Mouse (Mus musculus) kidney, postnatal 36 days (tissue): ENCODE results near the gene Ecpas.

Experiments
- DNase-seq, 2 experiments: peaks; one replicate each; pipeline ENCODE4 v3.0.0; 2021 to 2022; ENCODE audit warnings: mixed read lengths in 2 of 2

Gene Ecpas

DNA sequence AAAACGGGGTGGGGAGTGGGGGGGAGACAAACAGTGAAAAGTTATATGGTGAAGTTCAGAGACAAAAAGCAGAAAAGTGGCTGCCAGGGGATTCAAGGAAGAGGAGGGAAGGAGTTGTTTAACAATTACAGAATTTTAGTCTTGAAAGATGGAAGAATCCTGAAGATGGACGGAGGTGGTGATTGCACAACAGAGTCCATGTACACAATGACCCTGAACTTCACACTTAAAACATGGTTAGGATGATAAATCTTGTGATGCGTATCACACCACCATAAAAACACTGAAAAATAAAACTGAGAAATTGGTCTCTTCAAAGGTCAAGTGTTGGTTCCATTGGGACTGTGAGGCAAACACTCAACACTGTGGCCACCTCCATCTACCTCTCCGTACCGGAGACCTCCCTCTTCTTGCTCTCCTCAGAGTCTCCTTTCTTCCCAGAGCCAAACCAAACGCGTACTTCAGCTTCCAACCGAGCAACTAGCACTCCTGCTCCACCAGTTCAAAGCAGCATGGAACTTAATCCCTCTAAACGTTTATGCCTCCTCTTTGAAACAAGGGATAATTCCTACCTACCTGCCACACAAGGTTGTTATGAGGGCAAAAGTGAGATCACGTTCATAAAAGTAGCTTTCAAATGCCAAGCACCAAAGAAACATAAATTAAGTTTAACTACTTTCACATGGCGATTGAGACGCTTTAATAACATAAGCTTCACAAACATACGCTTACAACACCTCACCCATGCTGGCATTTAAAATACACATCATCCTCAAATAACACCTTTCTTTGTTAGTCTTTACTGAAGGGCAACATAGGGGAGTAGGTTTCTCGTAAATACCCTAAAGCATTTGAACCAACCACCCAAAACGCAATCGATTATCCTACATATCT lies 2.1 kb downstream of the Ecpas start:
- no peak for DNase-seq

- no peak for DNase-seq
Measured at GRCm38 (mm10) chr4:58907453-58907852, 5.1 kb downstream of the Ecpas start.

DNA sequence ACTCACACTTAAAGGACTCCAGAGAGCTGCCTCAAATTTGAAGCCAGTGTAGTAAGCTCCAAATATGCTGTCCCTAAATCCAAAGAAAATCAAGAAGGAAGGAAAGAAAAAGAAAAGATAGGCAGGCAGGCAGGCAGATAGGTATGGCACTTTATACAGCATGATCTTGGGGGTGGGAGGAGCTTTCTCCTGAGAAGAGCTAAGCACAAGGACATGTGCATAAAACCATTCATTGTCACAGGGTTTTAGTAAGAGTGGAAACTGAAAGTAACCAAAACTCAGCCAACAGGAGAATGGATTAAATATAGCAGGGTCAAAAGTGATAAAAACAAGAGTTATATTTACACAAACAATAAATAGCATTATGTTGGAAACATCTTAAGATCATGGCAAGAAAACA lies 14.2 kb downstream of the Ecpas start:
- peak; percentile 8 to 9 for DNase-seq

- peak; percentile 10 to 16 for DNase-seq
Measured at GRCm38 (mm10) chr4:58897436-58897835, 15.1 kb downstream of the Ecpas start.

DNA sequence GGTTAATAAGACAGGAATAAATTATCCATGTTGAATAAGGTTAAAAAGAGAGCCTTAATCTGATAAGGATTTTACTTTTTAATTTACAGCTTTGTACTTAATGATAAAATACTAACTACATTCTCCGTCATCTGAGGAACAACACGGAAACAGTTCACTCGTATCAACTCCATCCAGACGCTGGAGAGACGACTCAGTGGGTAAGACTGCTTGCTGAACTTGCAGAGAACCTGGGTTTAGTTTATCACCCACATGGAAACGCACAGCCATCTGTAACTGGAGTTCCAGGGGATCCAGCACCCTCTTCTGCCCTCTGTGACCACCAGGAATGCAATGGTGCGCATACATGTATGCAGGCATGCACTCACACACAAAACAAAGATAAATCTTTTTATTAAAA lies 18.1 kb downstream of the Ecpas start:
- DNase-seq: no peak

GRCm38 (mm10) chr4:58890035-58890782 lies 22.3 kb downstream of the Ecpas start:
- DNase-seq: no peak

DNA sequence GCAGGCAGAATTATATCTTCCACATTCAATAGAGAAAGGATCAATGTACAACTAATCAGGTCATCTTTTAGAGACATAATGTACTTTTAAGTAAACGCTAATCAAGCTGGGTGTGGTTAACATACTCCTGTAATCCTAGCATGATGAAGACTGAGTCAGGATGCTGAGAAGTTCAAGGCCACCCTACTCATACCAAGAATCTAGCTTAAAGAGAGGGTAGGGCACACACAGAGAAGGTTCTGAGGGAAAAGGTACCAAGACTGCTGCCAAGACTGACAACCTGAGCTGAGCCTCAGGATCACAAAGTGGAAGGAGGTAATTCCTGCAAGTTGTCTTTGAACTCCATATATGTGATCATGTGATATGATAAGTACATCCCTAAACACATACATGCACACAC lies 24.0 kb downstream of the Ecpas start:
- no peak for DNase-seq

DNA sequence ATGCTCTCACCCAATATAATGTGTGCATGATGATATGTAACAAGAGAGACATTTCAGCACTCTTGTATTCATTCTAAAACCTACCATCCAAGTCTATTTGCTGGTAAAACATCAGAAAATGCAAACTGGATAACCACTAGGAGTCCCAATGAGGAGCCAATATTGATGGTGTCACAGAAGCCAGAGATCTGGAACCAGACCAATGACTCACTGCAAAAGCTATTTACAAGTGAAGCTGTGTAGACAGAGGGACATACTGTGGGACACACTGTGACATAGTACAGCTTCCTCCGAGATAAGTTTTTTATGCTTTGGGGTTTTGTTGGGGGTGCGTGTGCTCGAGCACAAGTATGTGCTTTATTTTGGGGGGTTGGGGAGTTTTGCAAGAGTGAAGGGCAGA lies 24.9 kb downstream of the Ecpas start:
- DNase-seq: no peak

- DNase-seq: no peak
Measured at GRCm38 (mm10) chr4:58886778-58887177, 25.8 kb downstream of the Ecpas start.

GRCm38 (mm10) chr4:58885341-58885740 lies 27.2 kb downstream of the Ecpas start:
- DNase-seq: no peak

DNA sequence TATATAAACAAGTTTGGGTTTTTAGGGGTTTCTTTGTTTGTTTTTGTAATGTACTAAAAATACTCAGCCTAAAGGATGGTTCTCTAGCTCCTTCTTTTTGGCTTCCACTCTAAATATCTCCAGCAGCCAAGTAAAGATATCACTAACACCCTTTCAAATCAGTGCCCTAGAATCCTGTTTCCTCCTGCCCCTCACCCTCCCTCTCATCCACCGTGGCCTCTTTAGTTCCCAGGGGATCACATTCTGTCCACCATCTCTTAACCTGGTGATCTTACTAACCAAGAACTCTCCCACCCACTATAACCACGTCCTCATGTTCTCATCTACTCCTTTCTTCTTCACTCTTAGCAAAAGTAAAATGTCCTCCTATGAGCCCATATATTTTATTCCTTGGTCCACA lies 28.7 kb downstream of the Ecpas start:
- no peak for DNase-seq

DNA sequence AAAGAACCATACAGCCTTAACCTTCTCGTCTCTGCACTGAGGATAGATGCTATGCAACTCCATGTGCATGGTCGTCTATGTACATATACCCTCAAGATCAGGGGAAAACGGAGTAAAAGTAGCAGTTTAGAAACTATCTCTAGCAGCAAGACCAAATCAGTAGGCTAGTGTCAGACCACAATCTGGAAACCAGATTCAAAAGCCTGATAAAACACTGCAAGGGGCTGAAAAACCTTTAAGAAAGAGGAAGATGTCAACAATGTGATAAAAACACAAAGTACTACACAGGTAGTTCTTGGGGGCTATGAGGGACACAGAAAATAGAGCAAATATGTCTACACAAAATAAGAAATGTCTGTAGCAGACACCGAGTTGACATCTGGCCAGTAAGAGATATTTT lies 38.2 kb downstream of the Ecpas start:
- no peak for DNase-seq

DNA sequence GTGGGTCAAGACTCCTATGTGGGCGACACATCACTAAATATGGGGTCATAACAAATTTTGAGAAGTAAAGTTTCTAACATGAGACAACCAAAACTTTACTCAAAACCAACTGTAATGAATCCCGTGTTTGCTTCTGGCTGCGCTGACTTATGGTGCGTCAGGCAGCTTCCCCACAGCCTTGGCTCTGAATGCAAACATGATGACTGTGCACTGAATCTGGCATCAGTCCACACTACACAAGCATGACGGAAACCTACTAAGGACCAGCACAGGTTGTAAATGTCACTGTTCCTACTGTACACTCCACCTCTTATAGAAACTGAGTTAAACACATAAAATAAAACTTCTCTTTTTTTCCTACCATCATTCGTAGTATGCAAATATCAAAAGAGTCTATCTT lies 45.3 kb downstream of the Ecpas start:
- peak; percentile 15 to 37 for DNase-seq

DNA sequence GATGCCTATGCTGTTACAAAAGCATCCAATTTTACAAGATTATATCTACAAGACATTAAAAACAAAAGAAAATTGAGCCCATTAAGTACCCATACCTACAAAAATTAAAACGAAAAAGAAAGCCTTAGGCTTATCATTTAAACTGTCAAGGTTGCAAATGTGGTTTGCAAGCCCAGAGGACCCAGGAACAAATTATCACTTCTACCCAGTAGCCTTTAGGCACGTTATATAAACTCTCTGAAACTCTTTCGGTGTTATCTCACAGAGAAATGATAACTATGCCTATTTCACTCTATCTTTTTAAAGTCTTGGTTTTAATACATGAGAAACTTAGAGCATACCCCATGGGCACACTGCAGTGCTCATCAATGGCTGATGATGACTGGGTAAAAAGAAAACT lies 79.6 kb downstream of the Ecpas start:
- DNase-seq: no peak

GRCm38 (mm10) chr4:58825921-58826320 lies 86.6 kb downstream of the Ecpas start:
- DNase-seq: peak in 1 of 2 experiments; percentile 31

- no peak for DNase-seq
Measured at GRCm38 (mm10) chr4:58787616-58788015, 124.9 kb downstream of the Ecpas start, which contains the start of gene Olfr267. Gene Olfr267 (minus strand): TSS chr4:58787716.

DNA sequence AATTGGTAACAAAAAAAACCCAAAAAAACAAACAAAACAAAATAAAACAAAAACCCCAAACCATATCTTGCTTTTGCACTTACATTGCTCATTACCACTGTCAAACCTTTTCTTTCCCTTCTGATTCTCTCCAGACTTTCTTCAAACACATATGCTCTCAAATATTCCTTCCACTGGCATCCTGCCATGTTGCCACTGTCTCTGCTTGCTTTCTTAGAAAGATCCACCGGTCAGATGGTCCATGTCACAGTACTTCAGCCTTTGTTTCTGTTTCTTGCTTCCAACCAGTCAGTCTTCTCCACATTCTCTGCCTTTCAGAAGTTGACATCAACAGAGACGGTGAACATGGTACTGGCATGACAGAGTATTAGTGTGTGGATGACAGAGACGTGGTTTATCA lies 125.9 kb downstream of the Ecpas start:
- no peak for DNase-seq

DNA sequence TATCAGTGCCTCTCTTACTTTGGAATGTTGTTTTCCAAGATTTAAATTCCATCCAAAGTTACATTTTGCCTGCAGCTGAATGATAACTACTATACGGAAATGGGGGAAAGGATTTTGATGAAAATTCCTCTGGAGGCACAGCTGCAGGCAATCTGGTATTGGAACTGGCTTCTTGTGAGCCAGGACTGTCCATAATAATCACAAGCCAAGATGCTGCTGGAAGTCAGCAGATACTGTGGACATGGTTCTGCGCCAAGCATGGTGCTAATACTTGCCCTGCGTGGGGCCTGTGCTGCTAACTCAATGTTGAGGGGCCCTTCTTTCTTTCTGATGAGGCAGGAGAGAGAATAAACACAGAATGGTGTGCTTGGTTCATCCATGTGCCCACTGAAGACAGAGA lies 149.1 kb downstream of the Ecpas start:
- DNase-seq: no peak

DNA sequence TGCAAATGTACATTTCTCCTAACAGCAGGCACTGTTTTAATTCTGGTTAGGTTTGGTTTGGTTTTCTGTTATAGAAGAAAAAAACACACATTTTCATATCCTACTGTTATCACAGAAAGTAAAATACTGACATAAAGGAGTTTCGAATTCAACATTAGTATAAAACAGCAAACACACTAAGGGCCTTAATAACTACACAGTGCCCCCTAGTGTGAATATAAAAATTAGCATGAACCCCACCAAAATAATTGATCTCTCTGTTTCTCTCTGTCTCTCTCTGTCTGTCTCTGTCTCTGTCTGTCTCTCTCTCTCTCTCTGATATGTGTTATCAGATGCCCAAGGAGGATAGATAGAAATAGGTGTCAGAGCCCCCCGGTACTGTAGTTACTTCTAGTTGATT lies 163.0 kb downstream of the Ecpas start:
- no peak for DNase-seq

- peak; percentile 37 to 56 for DNase-seq
Measured at GRCm38 (mm10) chr4:58749101-58749500, 163.4 kb downstream of the Ecpas start.
